Mouse (Mus musculus) embryo, embryonic 10 days (tissue): ENCODE measurements around the gene Egfem1.
A peak's percentile ranks its signal among the peaks of the same experiment; 100 is the strongest.

Source experiments
- DNase-seq: peaks from one replicate; pipeline ENCODE4 v3.0.0-alpha.2; 2015; ENCODE audit warnings: low spot score

Egfem1 gene

GRCm38 (mm10) chr3:29081952-29082295, at the start of gene Egfem1:
Egfem1 (plus strand) TSS chr3:29082023.
- DNase-seq: no peak

GRCm38 (mm10) chr3:29033107-29033506, 48.7 kb upstream of the Egfem1 start:
- no peak for DNase-seq

GRCm38 (mm10) chr3:29036146-29036545, 45.7 kb upstream of the Egfem1 start:
- DNase-seq: peak; percentile 73

GRCm38 (mm10) chr3:29036620-29037019, 45.2 kb upstream of the Egfem1 start:
- no peak for DNase-seq

- DNase-seq: peak; percentile 32
Observed at GRCm38 (mm10) chr3:29040064-29040463, 41.8 kb upstream of the Egfem1 start.

GRCm38 (mm10) chr3:29046281-29046680, 35.5 kb upstream of the Egfem1 start:
- peak; percentile 24 for DNase-seq

GRCm38 (mm10) chr3:29047273-29047932, 34.4 kb upstream of the Egfem1 start:
- peak; percentile 4 for DNase-seq

GRCm38 (mm10) chr3:29063156-29063555, 18.7 kb upstream of the Egfem1 start:
- no peak for DNase-seq

GRCm38 (mm10) chr3:29068428-29069098, 13.3 kb upstream of the Egfem1 start:
- no peak for DNase-seq

- no peak for DNase-seq
Observed at GRCm38 (mm10) chr3:29071315-29071714, 10.5 kb upstream of the Egfem1 start.

- DNase-seq: peak; percentile 46
Observed at GRCm38 (mm10) chr3:29081517-29081916, 306 bp upstream of the Egfem1 start.

GRCm38 (mm10) chr3:29082296-29082995, 623 bp downstream of the Egfem1 start:
- DNase-seq: peak; percentile 69

GRCm38 (mm10) chr3:29082996-29083350, 1.1 kb downstream of the Egfem1 start:
- no peak for DNase-seq

GRCm38 (mm10) chr3:29098467-29098866, 16.6 kb downstream of the Egfem1 start:
- no peak for DNase-seq

GRCm38 (mm10) chr3:29106016-29106723, 24.3 kb downstream of the Egfem1 start:
- no peak for DNase-seq

- DNase-seq: no peak
Observed at GRCm38 (mm10) chr3:29107134-29107533, 25.3 kb downstream of the Egfem1 start.

GRCm38 (mm10) chr3:29110321-29110720, 28.5 kb downstream of the Egfem1 start:
- DNase-seq: no peak

GRCm38 (mm10) chr3:29114517-29114916, 32.7 kb downstream of the Egfem1 start:
- no peak for DNase-seq

GRCm38 (mm10) chr3:29117379-29117778, 35.6 kb downstream of the Egfem1 start:
- no peak for DNase-seq

GRCm38 (mm10) chr3:29122556-29122955, 40.7 kb downstream of the Egfem1 start:
- DNase-seq: no peak

- DNase-seq: no peak
Observed at GRCm38 (mm10) chr3:29132054-29132931, 50.5 kb downstream of the Egfem1 start.

GRCm38 (mm10) chr3:29134509-29134908, 52.7 kb downstream of the Egfem1 start:
- DNase-seq: no peak
